Mouse (Mus musculus) midbrain, embryonic 11.5 days (tissue): Measurements from ENCODE around the gene Htr2c. TPM values are rescaled to one million over a fixed set of nuclear protein-coding genes. Genes with fewer than 3 reads are reported as not detected.
A peak's percentile ranks its signal among the peaks of the same experiment; 100 is the strongest.

Experiments
- ATAC-seq: fragments of 200-750 bp; cut with Nextera tagmentation; 2 replicates; pipeline ENCODE4 v1.8.0; 2017; ENCODE audit warnings: moderate TSS enrichment, moderate library complexity; ENCODE audit not compliant: low FRiP score
- DNase-seq: peaks from one replicate; pipeline ENCODE4 v3.0.0; 2015; ENCODE audit warnings: low spot score; ENCODE audit errors: missing footprints
- H3K27ac ChIP-seq: fragments of 300-500 bp; sonication (generic); 2 replicates; pipeline ENCODE4 v1.5.1; 2014; ENCODE audit warnings: low read depth, low read length
- H3K27me3 ChIP-seq: fragments of 300-500 bp; sonication (generic); 2 replicates; pipeline ENCODE4 v1.6.1; 2014; ENCODE audit warnings: mild to moderate bottlenecking, low read length, moderate library complexity, mixed read lengths; ENCODE audit not compliant: control insufficient read depth, insufficient read depth
- H3K36me3 ChIP-seq: fragments of 300-500 bp; sonication (generic); 2 replicates; pipeline ENCODE4 v1.6.1; 2014; ENCODE audit warnings: mild to moderate bottlenecking, low read length, moderate library complexity, mixed read lengths; ENCODE audit not compliant: control insufficient read depth, insufficient read depth
- H3K4me1 ChIP-seq: fragments of 300-500 bp; sonication (generic); 2 replicates; pipeline ENCODE4 v1.6.1; 2014; ENCODE audit warnings: low read length; ENCODE audit not compliant: control insufficient read depth, insufficient read depth
- H3K4me2 ChIP-seq: fragments of 300-500 bp; sonication (generic); 2 replicates; pipeline ENCODE4 v1.6.1; 2014; ENCODE audit warnings: mild to moderate bottlenecking, moderate library complexity
- H3K4me3 ChIP-seq: fragments of 300-500 bp; sonication (generic); 2 replicates; pipeline ENCODE4 v1.5.1; 2014; ENCODE audit warnings: low read depth, low read length
- H3K9ac ChIP-seq: fragments of 300-500 bp; sonication (generic); 2 replicates; pipeline ENCODE4 v1.6.1; 2014; ENCODE audit warnings: low read length
- H3K9me3 ChIP-seq: fragments of 300-500 bp; sonication (generic); 2 replicates; pipeline ENCODE4 v1.6.1; 2016; ENCODE audit warnings: low read length; ENCODE audit not compliant: control insufficient read depth
- WGBS: fragments of 180-500 bp; shearing (Covaris S2); extraction: QIAGEN DNeasy Blood & Tissue Kit; methylation state at CpG from one replicate; pipeline ENCODE4 v1.1.7; 2014; 5-methylcytosine and 5-hydroxymethylcytosine counted together
- polyA plus RNA-seq: library from polyadenylated mRNA; unstranded; fragments of >200 nt; fragmentation: Nextera tagmentation; extraction: Ambion mirVana; gene quantifications from 2 replicates; pipeline ENCODE4 v1.2.1, GENCODE M21; 2014

The Htr2c gene
- 0.26 and 0.56 TPM in 2 replicates for polyA plus RNA-seq

- ATAC-seq, result peak; percentile 90
- Histone ChIP-seq H3K27me3 (peaks cover 16% of the 10 kb centered on the region), H3K27ac (no peak within 1 kb of the TSS), H3K4me3 (peak within 1 kb of the TSS; percentile 32), H3K4me1 (no peaks in the 10 kb centered on the region), H3K9me3 (no peaks in the 10 kb centered on the region), H3K36me3 (no peaks in the 10 kb centered on the region), H3K4me2 (peak within 1 kb of the TSS; percentile 59), H3K9ac (no peak within 1 kb of the TSS)
- WGBS, result 15% methylated on average over 26 of the region's 27 CpGs
- DNase-seq, result peak; percentile 88
These were observed at the start of gene Htr2c for GRCm38 (mm10) chrX:146962258-146962913. Htr2c (plus strand) TSS chrX:146962513.

GRCm38 (mm10) chrX:146928251-146928650 is 34.1 kb upstream of the Htr2c start:
- Histone ChIP-seq H3K4me3 (no peak overlapping the region), H3K27me3 (no peaks in the 10 kb centered on the region), H3K36me3 (no peaks in the 10 kb centered on the region), H3K4me1 (no peaks in the 10 kb centered on the region), H3K9me3 (no peaks in the 10 kb centered on the region), H3K4me2 (no peak overlapping the region), H3K27ac (no peak overlapping the region), H3K9ac (no peak overlapping the region)
- DNase-seq, result no peak
- ATAC-seq, result no peak
- 74% methylated on average over 1 of the region's 1 CpGs for WGBS

GRCm38 (mm10) chrX:146936332-146936731 is 26.0 kb upstream of the Htr2c start:
- H3K4me2 ChIP-seq, result no peak overlapping the region
- no peaks in the 10 kb centered on the region for H3K4me1 ChIP-seq
- H3K36me3 ChIP-seq, result no peaks in the 10 kb centered on the region
- H3K9me3 ChIP-seq, result no peaks in the 10 kb centered on the region
- ATAC-seq (no peak), DNase-seq (no peak)
- H3K27me3 ChIP-seq, result no peaks in the 10 kb centered on the region
- H3K27ac ChIP-seq, result no peak overlapping the region
- H3K4me3 ChIP-seq, result no peak overlapping the region
- no peak overlapping the region for H3K9ac ChIP-seq

- Histone ChIP-seq H3K9me3 (no peaks in the 10 kb centered on the region), H3K4me2 (no peak overlapping the region), H3K9ac (no peak overlapping the region), H3K4me3 (no peak overlapping the region), H3K4me1 (no peaks in the 10 kb centered on the region), H3K27me3 (no peaks in the 10 kb centered on the region), H3K36me3 (no peaks in the 10 kb centered on the region), H3K27ac (no peak overlapping the region)
- ATAC-seq, result no peak
- 79% methylated on average over 2 of the region's 2 CpGs for WGBS
- DNase-seq, result no peak
These were observed 16.0 kb upstream of the Htr2c start for GRCm38 (mm10) chrX:146946216-146946886.

- Histone ChIP-seq H3K27ac (no peak overlapping the region), H3K9me3 (no peaks in the 10 kb centered on the region), H3K36me3 (no peaks in the 10 kb centered on the region), H3K4me3 (no peak overlapping the region), H3K4me1 (no peaks in the 10 kb centered on the region), H3K4me2 (no peak overlapping the region), H3K9ac (no peak overlapping the region), H3K27me3 (no peaks in the 10 kb centered on the region)
- ATAC-seq, result no peak
- no peak for DNase-seq
These were observed 15.3 kb upstream of the Htr2c start for GRCm38 (mm10) chrX:146946996-146947395.

- Histone ChIP-seq H3K9me3 (no peaks in the 10 kb centered on the region), H3K4me1 (no peaks in the 10 kb centered on the region), H3K4me3 (no peak overlapping the region), H3K4me2 (no peak overlapping the region), H3K9ac (no peak overlapping the region), H3K36me3 (no peaks in the 10 kb centered on the region), H3K27ac (no peak overlapping the region), H3K27me3 (peaks cover 16% of the 10 kb centered on the region)
- ATAC-seq (no peak), DNase-seq (no peak)
- 84% methylated on average over 1 of the region's 1 CpGs for WGBS
These were observed 3.7 kb upstream of the Htr2c start for GRCm38 (mm10) chrX:146958608-146959007.

GRCm38 (mm10) chrX:146959960-146960359 is 2.4 kb upstream of the Htr2c start:
- peak; percentile 85 for DNase-seq
- WGBS, result 23% methylated on average over 10 of the region's 10 CpGs
- H3K4me1 ChIP-seq, result no peaks in the 10 kb centered on the region
- no peak for ATAC-seq
- H3K27ac ChIP-seq, result no peak overlapping the region
- H3K9ac ChIP-seq, result no peak overlapping the region
- no peaks in the 10 kb centered on the region for H3K36me3 ChIP-seq
- H3K27me3 ChIP-seq, result peaks cover 16% of the 10 kb centered on the region
- no peak overlapping the region for H3K4me3 ChIP-seq
- H3K4me2 ChIP-seq, result no peak overlapping the region
- no peaks in the 10 kb centered on the region for H3K9me3 ChIP-seq

GRCm38 (mm10) chrX:146962914-146963547 is 718 bp downstream of the Htr2c start:
- peaks cover 16% of the 10 kb centered on the region for H3K27me3 ChIP-seq

GRCm38 (mm10) chrX:146979931-146980330 is 17.6 kb downstream of the Htr2c start:
- no peaks in the 10 kb centered on the region for H3K4me1 ChIP-seq
- no peaks in the 10 kb centered on the region for H3K9me3 ChIP-seq
- H3K9ac ChIP-seq, result no peak overlapping the region
- no peak overlapping the region for H3K4me3 ChIP-seq
- ATAC-seq (no peak), DNase-seq (peak; percentile 87)
- H3K4me2 ChIP-seq, result no peak overlapping the region
- no peaks in the 10 kb centered on the region for H3K36me3 ChIP-seq
- no peak overlapping the region for H3K27ac ChIP-seq
- H3K27me3 ChIP-seq, result no peaks in the 10 kb centered on the region
- WGBS, result 75% methylated on average over 5 of the region's 5 CpGs

More at GRCm38 (mm10) chrX:146962914-146963547, 718 bp downstream of the Htr2c start:
- Histone ChIP-seq H3K36me3 (no peaks in the 10 kb centered on the region), H3K9ac (no peak overlapping the region), H3K27ac (no peak overlapping the region), H3K4me1 (no peaks in the 10 kb centered on the region), H3K9me3 (no peaks in the 10 kb centered on the region), H3K4me3 (peak overlapping the region; percentile 32), H3K4me2 (peak overlapping the region; percentile 59)
- 19% methylated on average over 31 of the region's 37 CpGs for WGBS
- ATAC-seq (peak; percentile 67), DNase-seq (peak; percentile 84)
